ENCODE assay signal across 8 mouse cellular contexts in genomic region chr4:150239951-150240368, GRCm38 (mm10). TPM values are rescaled to one million over a fixed set of nuclear protein-coding genes. Genes with fewer than 3 reads are reported as not detected.
DNase-seq lines count a peak whose midpoint lies in the region; ATAC-seq and TF ChIP-seq lines count a peak whose summit lies in the region.

No protein-coding gene starts in this region.

- H3K4me2 ChIP-seq in forebrain, embryonic 12.5 days = peak overlapping the region; percentile 87
- H3K4me2 ChIP-seq in lung, embryonic 14.5 days = peak overlapping the region; percentile 86

- no peak overlapping the region for H3K9ac ChIP-seq in forebrain, embryonic 12.5 days
- peak overlapping the region; percentile 30 for H3K9ac ChIP-seq in lung, embryonic 14.5 days

- peaks cover 75% of the 10 kb centered on the region for H3K4me1 ChIP-seq in G1E (ENCODE audit: insufficient read depth, low read depth, low read length)
- peaks cover 48% of the 10 kb centered on the region for H3K4me1 ChIP-seq in forebrain, embryonic 12.5 days
- H3K4me1 ChIP-seq in lung, embryonic 14.5 days (ENCODE audit: insufficient read depth) = peaks cover 8% of the 10 kb centered on the region; the same call in 1 of the 2 replicates

- H3K4me3 ChIP-seq in G1E (ENCODE audit: low read depth, low read length) = peak overlapping the region; percentile 99
- H3K4me3 ChIP-seq in forebrain, embryonic 12.5 days (replicated peaks) = peak overlapping the region; percentile 82; the same call in 1 of the 2 replicates
- peak overlapping the region; percentile 88 for H3K4me3 ChIP-seq in layer of hippocampus, adult 2 months
- H3K4me3 ChIP-seq in lung, embryonic 14.5 days (ENCODE audit: low read depth, low read length) = peak overlapping the region; percentile 93

- H3K36me3 ChIP-seq in G1E (replicated peaks) = peaks cover 69% of the 10 kb centered on the region
- H3K36me3 ChIP-seq in forebrain, embryonic 12.5 days (replicated peaks) = peaks cover 45% of the 10 kb centered on the region
- peaks cover 61% of the 10 kb centered on the region for H3K36me3 ChIP-seq in lung, embryonic 14.5 days (ENCODE audit: insufficient read depth)

- DNase-seq in G1E (ENCODE audit: low spot score) = peak; percentile 64
- DNase-seq in c-Kit-positive CD71-positive TER-119-positive erythroid progenitor cells, embryonic 14.5 days (ENCODE audit: low spot score) = peak; percentile 95
- peak; percentile 82 for DNase-seq in heart, postnatal 4 days
- peak; percentile 80 to 83 for DNase-seq in layer of hippocampus, adult 2 months (ENCODE audit: low spot score in 2 of 2)
- DNase-seq in lung, embryonic 14.5 days = peak; percentile 97
- DNase-seq in thymus, postnatal 0 days (ENCODE audit: low spot score) = peak; percentile 93

- WGBS in forebrain, embryonic 12.5 days = 5% methylated on average over 6 of the region's 6 CpGs
- WGBS in lung, embryonic 14.5 days = 14% methylated on average over 6 of the region's 6 CpGs

- no peaks in the 10 kb centered on the region for H3K9me3 ChIP-seq in G1E (replicated peaks)
- H3K9me3 ChIP-seq in forebrain, embryonic 12.5 days = no peaks in the 10 kb centered on the region
- H3K9me3 ChIP-seq in lung, embryonic 14.5 days (ENCODE audit: low read depth, low read length) = no peaks in the 10 kb centered on the region

- peak; percentile 91 for TF ChIP-seq CTCF in G1E (IDR thresholded peaks at IDR 0.05; ENCODE audit: low read depth, low read length)
- peak; percentile 95 for TF ChIP-seq CTCF in layer of hippocampus, adult 2 months (conservative IDR thresholded peaks at IDR 0.05)
- TF ChIP-seq CTCF in lung, embryonic 14.5 days (IDR thresholded peaks at IDR 0.05; ENCODE audit: low read depth) = peak; percentile 99

- peak overlapping the region; percentile 42; the same call in 1 of the 2 replicates for H3K27ac ChIP-seq in forebrain, embryonic 12.5 days
- peak overlapping the region; percentile 99; the same call in 1 of the 2 replicates for H3K27ac ChIP-seq in layer of hippocampus, adult 2 months
- peak overlapping the region; percentile 63; the same call in 1 of the 2 replicates for H3K27ac ChIP-seq in lung, embryonic 14.5 days (ENCODE audit: low read depth)

- no peaks in the 10 kb centered on the region for H3K27me3 ChIP-seq in G1E (ENCODE audit: insufficient read depth, low read length)
- no peaks in the 10 kb centered on the region for H3K27me3 ChIP-seq in forebrain, embryonic 12.5 days
- no peaks in the 10 kb centered on the region for H3K27me3 ChIP-seq in lung, embryonic 14.5 days (ENCODE audit: insufficient read depth, low read length)

- ATAC-seq in G1E (ENCODE audit: extremely low read depth, insufficient number of reproducible peaks, low FRiP score, poor library complexity, severe bottlenecking) = peak; percentile 43
- ATAC-seq in forebrain, embryonic 12.5 days (ENCODE audit: low FRiP score) = no peak
- no peak for ATAC-seq in lung, embryonic 14.5 days (ENCODE audit: insufficient read depth)
- peak; percentile 77 for ATAC-seq in neutrophil, adult 5-6 weeks (ENCODE audit: extremely low read depth, insufficient number of reproducible peaks, low FRiP score, poor library complexity, severe bottlenecking)

RNA-seq across cellular contexts. Expression of gene Eno1, which starts 3.4 kb away (rescaled TPM):
- total RNA-seq in G1E (2014; fragmentation: Nextera tagmentation) (705 and 806 TPM in 2 replicates), G1E (2017) (688 and 864 TPM in 2 replicates)
- polyA plus RNA-seq in G1E (2012) = 1,261 and 1,939 TPM in 2 replicates
- 1,282 and 1,334 TPM in 2 replicates for polyA plus RNA-seq in forebrain, embryonic 12.5 days (2016; fragmentation: Nextera tagmentation; extraction: Ambion mirVana)
- 100 to 1,000 TPM; 303 to 307 TPM for total RNA-seq in heart, postnatal 4 days (2021)
- 100 to 1,000 TPM; 416 to 423 TPM for total RNA-seq in layer of hippocampus, adult 2 months (2021)
- polyA plus RNA-seq in lung, embryonic 14.5 days (2014; fragmentation: Nextera tagmentation; extraction: Ambion mirVana) = 1,829 and 1,952 TPM in 2 replicates
- total RNA-seq in neutrophil, adult 5-6 weeks (2017) = 334 and 375 TPM in 2 replicates
- 700 and 780 TPM in 2 replicates for polyA plus RNA-seq in thymus, postnatal 0 days (2015; fragmentation: Nextera tagmentation; extraction: Ambion mirVana)

RNA-seq across cellular contexts. Expression of gene Car6, which starts 38.8 kb away (rescaled TPM):
- total RNA-seq in G1E (2014; fragmentation: Nextera tagmentation) (not detected in 2 replicates), G1E (2017) (not detected in 2 replicates)
- polyA plus RNA-seq in G1E (2012) = not detected in 2 replicates
- polyA plus RNA-seq in forebrain, embryonic 12.5 days (2016; fragmentation: Nextera tagmentation; extraction: Ambion mirVana) = not detected in 2 replicates
- total RNA-seq in heart, postnatal 4 days (2021) = not detected
- total RNA-seq in layer of hippocampus, adult 2 months (2021) = not detected
- not detected in 2 replicates for polyA plus RNA-seq in lung, embryonic 14.5 days (2014; fragmentation: Nextera tagmentation; extraction: Ambion mirVana)
- total RNA-seq in neutrophil, adult 5-6 weeks (2017) = not detected in 2 replicates
- 0.30 and 0.93 TPM in 2 replicates for polyA plus RNA-seq in thymus, postnatal 0 days (2015; fragmentation: Nextera tagmentation; extraction: Ambion mirVana)

RNA-seq across cellular contexts. Expression of gene Rere, which starts 41.5 kb away (rescaled TPM):
- 154 and 173 TPM in 2 replicates for total RNA-seq in G1E (2014; fragmentation: Nextera tagmentation)
- total RNA-seq in G1E (2017) = 17.4 and 18.6 TPM in 2 replicates
- polyA plus RNA-seq in G1E (2012) = 329 and 361 TPM in 2 replicates
- 41.5 and 44.4 TPM in 2 replicates for polyA plus RNA-seq in forebrain, embryonic 12.5 days (2016; fragmentation: Nextera tagmentation; extraction: Ambion mirVana)
- total RNA-seq in heart, postnatal 4 days (2021) = 10 to 100 TPM; 70.0 to 72.5 TPM
- total RNA-seq in layer of hippocampus, adult 2 months (2021) = 100 to 1,000 TPM; 144 to 153 TPM
- 41.1 and 41.5 TPM in 2 replicates for polyA plus RNA-seq in lung, embryonic 14.5 days (2014; fragmentation: Nextera tagmentation; extraction: Ambion mirVana)
- total RNA-seq in neutrophil, adult 5-6 weeks (2017) = 59.2 and 59.4 TPM in 2 replicates
- polyA plus RNA-seq in thymus, postnatal 0 days (2015; fragmentation: Nextera tagmentation; extraction: Ambion mirVana) = 9.8 and 13.6 TPM in 2 replicates

Comparison
In these comparisons a context has a peak if more than half of its experiments do, and no peak if none do; other contexts are left out.
1. ATAC-seq: peak in G1E (single experiment) and neutrophil, adult 5-6 weeks (single experiment); none in forebrain, embryonic 12.5 days (single experiment) and lung, embryonic 14.5 days (single experiment).
2. H3K27ac ChIP-seq: peak in every context shown above with its lines; median percentile 99 in layer of hippocampus, adult 2 months; 63 in lung, embryonic 14.5 days; 42 in forebrain, embryonic 12.5 days.
3. Peak in every context shown above with its lines, with median percentiles within 50 percentile points of each other: DNase-seq, H3K4me3 ChIP-seq and CTCF ChIP-seq.